Mouse (Mus musculus) lung, adult 18-20 months (tissue): Measurements from ENCODE around the gene Lhfpl5.

Experiments
- DNase-seq, 2 experiments: peaks; one replicate each; pipeline ENCODE4 v3.0.0; 2022; ENCODE audit warnings: mixed read lengths in 2 of 2

The Lhfpl5 gene

DNA sequence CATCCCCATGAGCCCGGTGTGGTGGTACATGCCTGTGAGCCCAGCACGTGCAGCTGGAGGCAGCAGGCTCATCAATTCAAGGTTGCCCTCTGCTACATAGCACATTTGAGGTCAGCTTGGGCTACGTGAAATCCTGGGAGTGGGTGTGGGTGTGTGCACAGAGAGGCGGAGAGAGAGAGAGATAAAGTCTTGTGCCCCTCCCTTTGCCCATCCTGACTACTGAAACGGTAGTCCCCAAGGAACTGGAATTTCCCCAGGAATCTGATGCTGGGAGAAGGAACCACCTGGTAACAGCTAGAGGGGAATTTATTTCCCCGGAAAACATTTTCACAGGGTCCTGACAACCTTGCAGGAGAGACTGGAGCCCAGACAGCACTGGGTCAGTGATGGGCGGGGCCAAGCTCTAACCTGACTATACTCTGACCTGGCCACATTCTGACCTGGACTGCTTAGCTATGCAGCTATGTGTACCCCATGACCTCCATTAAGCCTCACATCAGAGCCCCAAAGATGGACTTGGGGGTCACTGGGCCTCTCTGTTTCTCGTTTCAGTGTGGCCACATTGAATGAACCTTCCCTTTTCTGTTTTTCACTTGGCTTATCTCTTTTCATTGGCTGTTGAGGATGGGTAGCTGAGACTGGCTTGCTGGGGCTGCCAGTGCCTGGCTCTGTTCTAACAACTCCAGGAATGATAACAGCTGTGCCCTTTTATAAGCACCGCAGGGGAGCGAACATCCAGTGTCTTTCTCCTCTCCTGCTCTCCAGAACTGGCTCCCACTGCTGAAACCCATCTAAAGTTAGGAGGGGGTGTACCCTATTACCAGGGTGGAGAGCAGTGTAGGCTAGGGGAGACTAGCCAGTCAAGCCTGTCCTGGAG, 53.0 kb downstream of the Lhfpl5 start:
- DNase-seq, result no peak

DNA sequence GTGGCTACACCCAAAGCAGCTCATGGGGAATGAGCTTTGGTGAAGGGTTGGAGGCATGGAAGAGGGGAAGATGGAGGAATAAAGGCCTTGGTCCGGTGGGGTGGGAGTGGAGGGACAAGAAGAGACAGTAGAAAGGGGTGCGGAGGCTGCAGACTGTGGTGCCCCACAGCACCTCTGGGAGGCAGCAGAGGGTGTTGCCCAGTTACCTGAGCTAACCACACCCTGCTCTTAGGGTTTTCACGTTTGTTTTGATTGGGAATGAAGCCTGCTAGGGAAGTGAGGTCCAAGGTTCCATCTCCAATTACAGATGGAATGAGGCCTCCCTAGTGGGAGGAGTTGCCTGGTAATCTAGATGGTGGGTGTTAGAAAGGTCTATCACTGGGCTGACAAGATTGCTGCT, 53.7 kb downstream of the Lhfpl5 start:
- peak; percentile 11 to 27 for DNase-seq
